In genomic region chr11:97284854-97285253, GRCm38 (mm10) we compare ENCODE assay signal across 22 mouse cellular contexts. TPM values are rescaled to one million over a fixed set of nuclear protein-coding genes. Genes with fewer than 3 reads are reported as not detected.
A peak's percentile ranks its signal among the peaks of the same experiment; 100 is the strongest.
DNase-seq lines count a peak whose midpoint lies in the region; ATAC-seq and TF ChIP-seq lines count a peak whose summit lies in the region.
"Had no signal": no experiment of that assay in that cellular context is flagged by ENCODE, and none has a peak within 500 bp of the region (broad histone marks: within the 10 kb centered on the region; RNA-seq: fewer than 3 reads in every experiment).

No protein-coding gene starts in this region.

- peaks cover 5% of the 10 kb centered on the region for H3K79me2 ChIP-seq in CH12.LX (replicated peaks; ENCODE audit: control insufficient read depth, extremely low read depth, insufficient read depth, poor library complexity, severe bottlenecking)

- peak; percentile 56 for DNase-seq in CH12.LX (ENCODE audit: extremely low read depth)
- no peak for DNase-seq in urinary bladder, postnatal 14 days (ENCODE audit: low spot score)
- no peak for DNase-seq in lung, postnatal 14 days
- DNase-seq: adrenal gland, adult 2 months; adrenal gland, postnatal 10 days; adrenal gland, postnatal 25 days; cerebellum, adult 11 months; cerebellum, adult 18-20 months; cerebellum, adult 8-10 months; cerebellum, adult 9-11 months; cerebellum, postnatal 14 days; cerebellum, postnatal 36 days; embryo, embryonic 11 days; forebrain, postnatal 0 days had no signal

- TF ChIP-seq EP300 in CH12.LX (IDR thresholded peaks at IDR 0.05; ENCODE audit: low read length), result peak; percentile 84
- TF ChIP-seq EP300 in ES-Bruce4 (IDR thresholded peaks at IDR 0.05; ENCODE audit: insufficient read depth, low read depth, low read length), result no peak

- H3K27ac ChIP-seq in CH12.LX (ENCODE audit: insufficient read depth, low read depth) (0 out of 2 replicates have a peak overlapping the region, but pooled peaks have one; percentile 24), ES-Bruce4 (ENCODE audit: insufficient read depth, low read length) (peak overlapping the region; percentile 36)
- H3K27ac ChIP-seq: embryonic facial prominence, embryonic 13.5 days; embryonic facial prominence, embryonic 15.5 days; forebrain, embryonic 10.5 days; forebrain, embryonic 13.5 days; forebrain, embryonic 15.5 days had no signal

- H3K9me3 ChIP-seq in CH12.LX (replicated peaks; ENCODE audit: low read length), result no peaks in the 10 kb centered on the region
- H3K9me3 ChIP-seq in ES-Bruce4 (replicated peaks; ENCODE audit: control insufficient read depth, insufficient read depth, low read length, poor library complexity, severe bottlenecking), result no peaks in the 10 kb centered on the region
- H3K9me3 ChIP-seq: embryonic facial prominence, embryonic 13.5 days; embryonic facial prominence, embryonic 15.5 days; forebrain, embryonic 10.5 days; forebrain, embryonic 13.5 days; forebrain, embryonic 15.5 days had no signal

- H3K4me3 ChIP-seq in CH12.LX (replicated peaks in 1 of 3; ENCODE audit: low read depth in 2 of 3, low read length in 2 of 3, poor library complexity in 1 of 3) (no peak overlapping the region), ES-Bruce4 (ENCODE audit: low read depth, low read length) (no peak overlapping the region)
- H3K4me3 ChIP-seq: embryonic facial prominence, embryonic 13.5 days; embryonic facial prominence, embryonic 15.5 days; erythroblast, embryonic 14.5 days; forebrain, embryonic 10.5 days; forebrain, embryonic 13.5 days; forebrain, embryonic 15.5 days had no signal

- TF ChIP-seq RAD21 in CH12.LX (IDR thresholded peaks at IDR 0.05; ENCODE audit: low read depth, low read length), result no peak

- in situ Hi-C loops in CH12.LX (cut with MboI; ENCODE audit: low pct_ligation_motif_present, low pct_unique_long_range_greater_than_20kb, low sequenced_read_pairs), result no loop called here

- H3K36me3 ChIP-seq in CH12.LX (replicated peaks in 1 of 2; ENCODE audit: control insufficient read depth in 1 of 2, insufficient read depth in 1 of 2, low read length in 1 of 2) (no peaks in the 10 kb centered on the region), ES-Bruce4 (ENCODE audit: control insufficient read depth, insufficient read depth, low read length, poor library complexity, severe bottlenecking) (no peaks in the 10 kb centered on the region)
- H3K36me3 ChIP-seq: embryonic facial prominence, embryonic 13.5 days; embryonic facial prominence, embryonic 15.5 days; forebrain, embryonic 10.5 days; forebrain, embryonic 15.5 days had no signal

- TF ChIP-seq CTCF in CH12.LX (conservative IDR thresholded peaks at IDR 0.05 in 1 of 2, IDR thresholded peaks at IDR 0.05 in 1 of 2; ENCODE audit: low read depth in 2 of 2, low read length in 2 of 2) (no peak), ES-Bruce4 (IDR thresholded peaks at IDR 0.05; ENCODE audit: low read depth, low read length) (no peak)

- ATAC-seq in megakaryocyte progenitor cell, adult 5-6 weeks (replicated peaks; ENCODE audit: poor library complexity), result peak; percentile 21; the same call in 1 of the 2 replicates
- ATAC-seq: forebrain, embryonic 13.5 days; forebrain, embryonic 15.5 days; forebrain, postnatal 0 days had no signal

- H3K9ac ChIP-seq in CH12.LX (ENCODE audit: insufficient read depth, low read depth) (no peak overlapping the region), ES-Bruce4 (ENCODE audit: low read depth, poor library complexity, severe bottlenecking) (no peak overlapping the region)
- H3K9ac ChIP-seq: embryonic facial prominence, embryonic 13.5 days; embryonic facial prominence, embryonic 15.5 days; forebrain, embryonic 13.5 days; forebrain, embryonic 15.5 days; forebrain, postnatal 0 days had no signal

- TF ChIP-seq POLR2A in CH12.LX (IDR thresholded peaks at IDR 0.05; ENCODE audit: low read depth, low read length), result no peak
- TF ChIP-seq POLR2A in ES-Bruce4 (IDR thresholded peaks at IDR 0.05; ENCODE audit: insufficient read depth, low read length), result no peak

- peak overlapping the region; percentile 25; the same call in 1 of the 2 replicates for H3K4me2 ChIP-seq in CH12.LX (ENCODE audit: insufficient read depth, low read depth, poor library complexity, severe bottlenecking)
- H3K4me2 ChIP-seq: embryonic facial prominence, embryonic 13.5 days; embryonic facial prominence, embryonic 15.5 days; forebrain, embryonic 13.5 days; forebrain, embryonic 15.5 days had no signal

- peaks cover 12 to 30% of the 10 kb centered on the region in 2 experiments for H3K4me1 ChIP-seq in CH12.LX (ENCODE audit: control insufficient read depth in 1 of 2, insufficient read depth in 2 of 2)
- H3K4me1 ChIP-seq in ES-Bruce4 (ENCODE audit: control insufficient read depth, insufficient read depth, low read length), result peaks cover 7% of the 10 kb centered on the region

- dilution Hi-C loops in CH12.LX (cut with MboI; ENCODE audit: extremely low pct_ligation_motif_present, extremely low pct_unique_long_range_greater_than_20kb, low sequenced_read_pairs), result no loop called here

- H3K27me3 ChIP-seq in CH12.LX (replicated peaks) (no peaks in the 10 kb centered on the region), ES-Bruce4 (ENCODE audit: control insufficient read depth, insufficient read depth, low read length, poor library complexity, severe bottlenecking) (no peaks in the 10 kb centered on the region)
- H3K27me3 ChIP-seq: embryonic facial prominence, embryonic 13.5 days; embryonic facial prominence, embryonic 15.5 days; forebrain, embryonic 13.5 days; forebrain, embryonic 15.5 days had no signal

TF ChIP-seq in CH12.LX, 34 proteins besides CTCF, POLR2A, EP300 and RAD21:
- TF ChIP-seq IRF4 (IDR thresholded peaks at IDR 0.05; ENCODE audit: low read depth, low read length), result peak; percentile 84
- TF ChIP-seq MEF2A (IDR thresholded peaks at IDR 0.05; ENCODE audit: borderline replicate concordance, low read depth, low read length), result peak; percentile 36; the same call in 1 of the 2 replicates
- no peak for TF ChIP-seq POLR2AphosphoS2 (IDR thresholded peaks at IDR 0.05; ENCODE audit: low read depth, low read length)
- TF ChIP-seq NELFE (IDR thresholded peaks at IDR 0.05; ENCODE audit: low read depth, low read length), result no peak
- peak; percentile 29; the same call in 1 of the 2 replicates for TF ChIP-seq JUN (IDR thresholded peaks at IDR 0.05; ENCODE audit: insufficient read depth, low read depth, low read length)
- TF ChIP-seq BHLHE40 (IDR thresholded peaks at IDR 0.05; ENCODE audit: low read depth, low read length), result no peak
- no peak for TF ChIP-seq CHD2 (IDR thresholded peaks at IDR 0.05; ENCODE audit: low read length)
- no peak for TF ChIP-seq SMC3 (IDR thresholded peaks at IDR 0.05; ENCODE audit: low read depth, low read length)
- peak; percentile 19; the same call in 1 of the 2 replicates for TF ChIP-seq RCOR1 (conservative IDR thresholded peaks at IDR 0.05; ENCODE audit: low read depth, low read length)
- 0 out of 2 replicates have a peak, but pooled peaks have one; percentile 51 for TF ChIP-seq MYC (IDR thresholded peaks at IDR 0.05; ENCODE audit: low read depth, low read length)
- TF ChIP-seq E2F4 (IDR thresholded peaks at IDR 0.05; ENCODE audit: insufficient replicate concordance, low read depth, low read length), result no peak
- TF ChIP-seq ETS1 (conservative IDR thresholded peaks at IDR 0.05; ENCODE audit: low read depth, low read length), result peak; percentile 34; the same call in 1 of the 2 replicates
- peak; percentile 38; the same call in 1 of the 2 replicates for TF ChIP-seq MAX (IDR thresholded peaks at IDR 0.05; ENCODE audit: low read length)
- TF ChIP-seq ZKSCAN1 (IDR thresholded peaks at IDR 0.05; ENCODE audit: borderline replicate concordance, low read depth, low read length), result no peak
TF ChIP-seq in CH12.LX: peak in this region for 7.

RNA-seq across cellular contexts. Expression of gene Npepps, which starts 4.4 kb away (rescaled TPM):
- total RNA-seq in CH12.LX (2012; rRNA removed) (37.6 and 42.5 TPM in 2 replicates), CH12.LX (2014; rRNA removed) (29.8 and 33.8 TPM in 2 replicates)
- polyA plus RNA-seq in CH12.LX (2012; ENCODE audit: insufficient read length, low read depth) (50.8 and 56.3 TPM in 2 replicates), ES-Bruce4 (2011; ENCODE audit: insufficient read depth, insufficient read length, low read depth, missing spikeins) (213 and 223 TPM in 2 replicates)
- 38.7 TPM in 2 replicates for total RNA-seq in megakaryocyte progenitor cell, adult 5-6 weeks (2015)
- total RNA-seq in megakaryocyte progenitor cell, adult 5-6 weeks (2017), result 24.6 and 27.9 TPM in 2 replicates

RNA-seq across cellular contexts. Expression of gene Mrpl45, which starts 30.7 kb away (rescaled TPM):
- total RNA-seq in CH12.LX (2012; rRNA removed) (101 and 106 TPM in 2 replicates), CH12.LX (2014; rRNA removed) (153 and 158 TPM in 2 replicates)
- polyA plus RNA-seq in CH12.LX (2012; ENCODE audit: insufficient read length, low read depth) (123 and 124 TPM in 2 replicates), ES-Bruce4 (2011; ENCODE audit: insufficient read depth, insufficient read length, low read depth, missing spikeins) (92.7 and 103 TPM in 2 replicates)
- 34.7 and 43.6 TPM in 2 replicates for total RNA-seq in megakaryocyte progenitor cell, adult 5-6 weeks (2015)
- 22.4 and 23.1 TPM in 2 replicates for total RNA-seq in megakaryocyte progenitor cell, adult 5-6 weeks (2017)
